Mouse (Mus musculus): Measurements from ENCODE around the gene Golm1.

DNA sequence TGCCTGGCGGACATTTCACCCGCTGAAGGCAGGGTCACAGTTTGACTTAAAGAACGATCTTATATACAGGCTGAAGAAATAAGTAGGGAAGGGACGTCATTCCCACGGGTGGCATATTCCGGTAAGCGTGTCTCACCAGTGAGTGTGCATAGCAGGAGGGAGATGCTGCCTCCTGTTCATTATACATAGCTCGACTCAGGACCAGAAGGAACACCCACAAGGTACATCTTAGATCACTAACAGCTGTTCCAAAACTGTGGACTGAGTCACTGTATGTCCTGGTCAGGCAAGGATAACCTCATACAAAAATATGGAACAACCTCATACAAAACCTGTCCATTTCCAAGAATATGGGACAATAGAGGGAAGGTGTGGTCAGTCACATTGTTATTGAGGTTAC lies 23.5 kb upstream of the Golm1 start:
- TF ChIP-seq CTCF (IDR thresholded peaks at IDR 0.05; ENCODE audit: control insufficient read depth, insufficient read depth, insufficient read length) (no peak), USF1 (IDR thresholded peaks at IDR 0.05; ENCODE audit: low read depth) (no peak)
